Mouse (Mus musculus) olfactory bulb, adult 2 months (tissue): ENCODE results near the gene Gm10203.

ENCODE experiments used
- CTCF ChIP-seq: fragments of 200-500 bp; IDR thresholded peaks from 2 replicates; pipeline ENCODE4 v1.5.1; 2012; ENCODE audit warnings: low read depth, mild to moderate bottlenecking, low read length, moderate library complexity; ENCODE audit not compliant: insufficient read depth
- POLR2A ChIP-seq: fragments of 200-500 bp; IDR thresholded peaks from 2 replicates; pipeline ENCODE4 v1.6.1; 2012; ENCODE audit warnings: mild to moderate bottlenecking, low read depth, low read length, moderate library complexity; ENCODE audit not compliant: insufficient read depth

- TF ChIP-seq CTCF (no peak), POLR2A (no peak)
These were observed 34.6 kb upstream of the Gm10203 start for GRCm38 (mm10) chr6:149095389-149095788.
